Mouse (Mus musculus) neural tube, embryonic 11.5 days (tissue): ENCODE data around the gene Arhgef10l. TPM values are rescaled to one million over a fixed set of nuclear protein-coding genes. Genes with fewer than 3 reads are reported as not detected.
A peak's percentile ranks its signal among the peaks of the same experiment; 100 is the strongest.

Source experiments
- ATAC-seq: fragments of 200-750 bp; cut with Nextera tagmentation; 2 replicates; pipeline ENCODE4 v1.8.0; 2017; ENCODE audit warnings: moderate number of reproducible peaks, mild to moderate bottlenecking, moderate TSS enrichment, moderate library complexity; ENCODE audit not compliant: insufficient read depth, low FRiP score, low TSS enrichment
- DNase-seq: peaks from one replicate; pipeline ENCODE4 v3.0.0-alpha.2; 2015; ENCODE audit warnings: low spot score
- H3K27ac ChIP-seq: fragments of 300-500 bp; sonication (generic); 2 replicates; pipeline ENCODE4 v1.5.1; 2014; ENCODE audit warnings: low read depth, mild to moderate bottlenecking, low read length
- H3K27me3 ChIP-seq: fragments of 300-500 bp; sonication (generic); 2 replicates; pipeline ENCODE4 v1.6.1; 2014; ENCODE audit warnings: mild to moderate bottlenecking, low read length, mixed read lengths; ENCODE audit not compliant: control insufficient read depth, insufficient read depth
- H3K36me3 ChIP-seq: fragments of 300-500 bp; sonication (generic); 2 replicates; pipeline ENCODE4 v1.6.1; 2014; ENCODE audit warnings: mild to moderate bottlenecking, low read length, moderate library complexity, mixed read lengths; ENCODE audit not compliant: control insufficient read depth, insufficient read depth
- H3K4me1 ChIP-seq: fragments of 300-500 bp; sonication (generic); 2 replicates; pipeline ENCODE4 v1.6.1; 2014; ENCODE audit warnings: low read length, mixed read lengths; ENCODE audit not compliant: control insufficient read depth, insufficient read depth
- H3K4me2 ChIP-seq: fragments of 300-500 bp; sonication (generic); 2 replicates; pipeline ENCODE4 v1.6.1; 2014; ENCODE audit warnings: low read depth, mild to moderate bottlenecking, moderate library complexity
- H3K4me3 ChIP-seq: fragments of 300-500 bp; sonication (generic); 2 replicates; pipeline ENCODE4 v1.5.1; 2014; ENCODE audit warnings: low read depth, low read length
- H3K9ac ChIP-seq: fragments of 300-500 bp; sonication (generic); 2 replicates; pipeline ENCODE4 v1.6.1; 2014; ENCODE audit warnings: mild to moderate bottlenecking, low read length
- H3K9me3 ChIP-seq: fragments of 300-500 bp; sonication (generic); 2 replicates; pipeline ENCODE4 v1.6.1; 2016; ENCODE audit warnings: low read length; ENCODE audit not compliant: control insufficient read depth
- WGBS: fragments of 180-500 bp; shearing (Covaris S2); extraction: QIAGEN DNeasy Blood & Tissue Kit; methylation state at CpG from one replicate; pipeline ENCODE4 v1.1.7; 2014; 5-methylcytosine and 5-hydroxymethylcytosine counted together
- polyA plus RNA-seq: library from polyadenylated mRNA; unstranded; fragments of >200 nt; fragmentation: Nextera tagmentation; extraction: Ambion mirVana; gene quantifications from 2 replicates; pipeline ENCODE4 v1.2.1, GENCODE M21; 2014

The Arhgef10l gene
- polyA plus RNA-seq, 1 experiment from 2014 or later = 25.3 TPM

DNA sequence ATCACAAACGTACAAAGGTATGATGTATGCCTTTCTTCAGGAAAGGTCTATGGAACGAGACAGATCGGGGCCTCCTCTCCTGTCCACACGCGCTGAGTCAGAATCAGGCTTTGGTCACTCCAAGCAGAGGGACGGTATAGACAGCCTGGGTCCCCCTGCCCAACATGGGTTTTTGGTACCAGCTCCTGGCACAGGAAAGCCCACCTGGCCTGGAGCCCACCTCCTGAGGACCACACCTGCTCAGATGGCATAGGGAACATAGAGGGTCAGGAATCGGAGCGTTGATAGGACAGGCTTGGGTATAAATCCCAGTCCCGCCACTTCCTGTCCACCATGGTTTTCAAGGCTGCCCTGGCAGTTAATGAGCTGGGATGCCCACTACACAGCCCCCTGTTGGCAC lies 145.1 kb downstream of the Arhgef10l start:
- Histone ChIP-seq H3K4me3 (no peak overlapping the region), H3K4me2 (no peak overlapping the region), H3K27me3 (no peaks in the 10 kb centered on the region), H3K27ac (no peak overlapping the region), H3K36me3 (peaks cover 9% of the 10 kb centered on the region), H3K9ac (no peak overlapping the region), H3K4me1 (no peaks in the 10 kb centered on the region), H3K9me3 (no peaks in the 10 kb centered on the region)
- 95% methylated on average over 9 of the region's 9 CpGs for WGBS
- no peak for ATAC-seq
- no peak for DNase-seq

DNA sequence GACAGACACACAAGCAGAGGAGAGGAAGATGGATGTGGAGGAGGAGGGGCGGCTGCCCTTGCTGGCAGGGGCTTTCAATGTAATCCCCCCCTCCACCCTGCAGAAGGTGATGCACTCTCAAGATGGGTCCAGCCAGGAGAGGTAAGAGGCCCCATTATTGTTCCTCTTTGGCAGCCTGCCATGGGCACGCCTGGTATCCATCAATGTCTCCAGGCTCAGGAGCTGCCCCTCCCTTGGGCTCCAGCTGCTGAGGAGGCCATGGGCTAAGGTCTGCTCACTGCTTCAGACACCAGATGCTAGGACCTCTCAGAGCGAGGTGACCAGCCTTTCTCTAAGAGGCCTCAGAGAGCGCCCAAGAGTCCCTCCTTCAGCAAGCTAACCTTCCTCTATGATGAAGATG lies 152.0 kb downstream of the Arhgef10l start:
- no peak for DNase-seq
- H3K36me3 ChIP-seq = peaks cover 12% of the 10 kb centered on the region
- H3K4me1 ChIP-seq = no peaks in the 10 kb centered on the region

GRCm38 (mm10) chr4:140509856-140510255 lies 156.0 kb downstream of the Arhgef10l start:
- ATAC-seq (no peak), DNase-seq (no peak)
- no peak overlapping the region for H3K9ac ChIP-seq
- no peak overlapping the region for H3K4me2 ChIP-seq
- H3K4me3 ChIP-seq = no peak overlapping the region
- peaks cover 4% of the 10 kb centered on the region; the same call in 1 of the 2 replicates for H3K4me1 ChIP-seq
- H3K27ac ChIP-seq = no peak overlapping the region
- H3K9me3 ChIP-seq = no peaks in the 10 kb centered on the region
- peaks cover 3% of the 10 kb centered on the region for H3K36me3 ChIP-seq
- no peaks in the 10 kb centered on the region for H3K27me3 ChIP-seq

More for the DNA sequence above, 152.0 kb downstream of the Arhgef10l start:
- H3K9me3 ChIP-seq = no peaks in the 10 kb centered on the region
- WGBS = 88% methylated on average over 4 of the region's 4 CpGs
- H3K27ac ChIP-seq = no peak overlapping the region
- H3K4me3 ChIP-seq = no peak overlapping the region
- no peak overlapping the region for H3K4me2 ChIP-seq
- H3K9ac ChIP-seq = no peak overlapping the region
- no peak for ATAC-seq
- H3K27me3 ChIP-seq = no peaks in the 10 kb centered on the region

DNA sequence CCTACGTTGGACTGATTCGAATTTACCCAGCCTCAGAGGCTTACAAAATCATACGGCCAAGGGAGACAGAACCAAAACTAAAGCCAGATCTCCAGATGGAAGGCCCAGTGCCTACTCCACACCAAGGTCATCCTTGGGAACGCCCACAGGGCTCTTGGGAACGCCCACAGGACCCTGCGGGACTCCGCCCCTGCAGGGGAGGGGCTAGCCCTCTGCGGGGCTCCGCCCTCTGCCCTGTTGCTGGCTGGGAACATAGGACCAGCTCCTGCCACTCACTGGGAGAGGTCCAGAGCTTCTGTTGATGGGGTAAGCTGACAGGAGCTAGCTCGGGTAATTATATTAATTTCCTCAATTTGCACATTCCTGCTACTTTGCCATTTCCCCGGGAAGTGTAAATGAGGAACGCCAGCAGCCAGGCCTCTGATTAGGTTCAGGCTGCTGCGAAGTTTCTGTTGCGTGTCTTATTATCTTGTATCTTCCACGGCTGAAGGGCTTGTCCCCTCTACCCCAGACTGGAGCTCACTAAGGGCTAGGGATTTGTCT lies 158.6 kb downstream of the Arhgef10l start:
- H3K27ac ChIP-seq = no peak overlapping the region
- no peak overlapping the region for H3K9ac ChIP-seq
- DNase-seq (no peak), ATAC-seq (no peak)
- H3K36me3 ChIP-seq = no peaks in the 10 kb centered on the region
- WGBS = 41% methylated on average over 15 of the region's 15 CpGs
- H3K4me3 ChIP-seq = no peak overlapping the region
- no peak overlapping the region for H3K4me2 ChIP-seq
- H3K27me3 ChIP-seq = no peaks in the 10 kb centered on the region
- no peaks in the 10 kb centered on the region for H3K9me3 ChIP-seq
- peaks cover 4% of the 10 kb centered on the region; the same call in 1 of the 2 replicates for H3K4me1 ChIP-seq

DNA sequence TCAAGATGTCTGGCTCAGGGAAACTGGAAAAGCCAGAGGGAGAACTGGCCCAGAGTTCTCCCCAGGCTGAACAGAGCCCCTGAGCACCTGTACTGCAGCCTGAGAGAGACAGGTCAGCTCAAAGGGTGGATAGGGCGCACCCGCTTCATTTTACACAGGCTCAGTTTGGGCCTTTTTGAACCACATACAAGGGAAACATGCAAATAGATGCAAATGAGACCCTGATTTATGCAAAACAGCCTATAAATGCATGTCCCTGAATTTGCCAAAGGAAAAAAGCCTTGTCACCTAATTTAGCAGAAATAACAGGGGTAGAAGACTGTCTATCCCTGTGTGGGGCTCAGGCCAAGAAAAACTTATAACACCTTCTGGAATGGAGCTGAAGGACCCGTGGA lies 160.2 kb downstream of the Arhgef10l start:
- peaks cover 7% of the 10 kb centered on the region; the same call in 1 of the 2 replicates for H3K4me1 ChIP-seq
- no peaks in the 10 kb centered on the region for H3K27me3 ChIP-seq
- 88% methylated on average over 3 of the region's 3 CpGs for WGBS
- H3K4me2 ChIP-seq = no peak overlapping the region
- no peak overlapping the region for H3K4me3 ChIP-seq
- H3K9ac ChIP-seq = no peak overlapping the region
- ATAC-seq (no peak), DNase-seq (no peak)
- no peak overlapping the region for H3K27ac ChIP-seq
- H3K9me3 ChIP-seq = no peaks in the 10 kb centered on the region
- H3K36me3 ChIP-seq = no peaks in the 10 kb centered on the region

DNA sequence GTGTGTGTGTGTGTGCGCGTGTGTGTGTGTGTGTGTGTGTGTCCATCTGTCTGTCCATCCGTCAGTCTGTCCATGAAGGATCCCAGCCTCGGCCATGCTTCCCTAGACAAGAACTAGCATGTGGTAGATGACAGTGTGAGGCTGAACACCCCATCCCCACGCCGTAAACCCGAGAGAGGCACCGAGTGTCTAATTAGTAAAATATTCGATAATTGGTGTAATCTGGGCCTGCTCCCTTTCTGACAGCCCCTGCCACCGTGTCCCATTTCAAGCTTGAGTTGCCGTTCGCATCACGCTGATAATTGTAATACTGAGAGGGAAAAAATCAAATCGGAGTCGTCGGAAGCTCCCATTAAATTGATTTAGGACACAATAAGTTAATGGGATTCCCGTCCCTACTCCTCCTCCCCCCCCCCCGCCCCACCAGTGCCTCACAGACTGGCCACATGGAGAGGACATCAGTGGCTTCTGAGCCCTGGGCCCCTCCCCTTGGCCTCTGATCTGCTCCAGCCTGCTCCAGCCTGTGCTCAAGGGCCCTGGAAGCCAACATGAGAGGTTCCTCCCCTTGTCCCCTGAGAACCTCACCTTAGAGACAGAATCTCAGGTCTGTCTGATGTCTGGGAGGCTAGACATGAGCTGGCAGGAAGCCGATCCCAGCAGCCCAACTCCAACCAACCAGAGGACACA lies 160.7 kb downstream of the Arhgef10l start:
- H3K9ac ChIP-seq = no peak overlapping the region
- WGBS = 55% methylated on average over 18 of the region's 19 CpGs
- H3K27ac ChIP-seq = no peak overlapping the region
- ATAC-seq = peak; percentile 35; the same call in 1 of the 2 replicates
- H3K36me3 ChIP-seq = no peaks in the 10 kb centered on the region
- H3K4me2 ChIP-seq = no peak overlapping the region
- peaks cover 7% of the 10 kb centered on the region; the same call in 1 of the 2 replicates for H3K4me1 ChIP-seq
- no peaks in the 10 kb centered on the region for H3K27me3 ChIP-seq
- DNase-seq = no peak
- no peak overlapping the region for H3K4me3 ChIP-seq
- H3K9me3 ChIP-seq = no peaks in the 10 kb centered on the region

DNA sequence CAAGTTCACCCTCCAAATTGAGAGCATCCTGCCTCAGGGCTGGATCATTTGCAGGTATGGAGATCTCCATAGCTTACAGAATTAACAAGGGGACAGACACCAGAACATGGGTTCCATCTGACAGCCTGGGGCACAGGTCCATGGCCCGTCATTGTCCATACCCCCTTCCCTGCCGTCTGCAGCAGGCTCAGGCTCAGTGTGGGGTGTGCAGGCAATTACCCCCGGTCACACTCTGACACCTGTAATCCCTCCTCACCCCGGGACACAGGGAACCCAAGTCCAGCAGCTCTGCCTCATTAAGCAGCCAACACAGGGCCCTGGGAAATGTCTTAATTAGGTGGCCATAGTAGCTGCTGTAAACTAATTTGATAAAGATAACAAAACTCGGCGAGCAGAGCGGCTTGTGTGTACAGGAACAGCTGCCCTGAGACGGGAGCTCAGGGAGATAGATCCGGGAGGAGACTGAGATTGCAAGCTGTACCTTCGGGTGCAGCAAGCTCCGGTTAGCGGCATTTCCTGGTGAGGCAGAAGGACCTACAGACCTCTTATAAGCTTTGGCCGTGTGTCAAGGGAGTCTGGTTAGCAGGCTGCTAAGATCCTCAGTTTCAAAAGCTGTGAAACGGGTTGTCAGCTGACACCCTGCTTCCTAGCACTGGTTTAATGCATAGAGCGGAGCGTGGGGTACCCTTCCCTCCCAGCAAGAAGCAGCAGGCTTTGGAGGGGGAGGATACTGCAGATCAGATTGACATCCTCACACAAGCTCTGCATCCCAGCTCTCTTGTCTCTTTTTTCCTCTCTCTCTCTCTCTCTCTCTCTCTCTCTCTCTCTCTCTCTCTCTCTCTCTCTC lies 161.5 kb downstream of the Arhgef10l start:
- Histone ChIP-seq H3K9ac (no peak overlapping the region), H3K27me3 (no peaks in the 10 kb centered on the region), H3K4me2 (no peak overlapping the region), H3K27ac (no peak overlapping the region), H3K9me3 (no peaks in the 10 kb centered on the region), H3K36me3 (no peaks in the 10 kb centered on the region), H3K4me3 (no peak overlapping the region), H3K4me1 (peaks cover 7% of the 10 kb centered on the region; the same call in 1 of the 2 replicates)
- DNase-seq (no peak), ATAC-seq (no peak)
- 39% methylated on average over 16 of the region's 16 CpGs for WGBS

GRCm38 (mm10) chr4:140500766-140501165 lies 165.0 kb downstream of the Arhgef10l start:
- Histone ChIP-seq H3K9me3 (no peaks in the 10 kb centered on the region), H3K4me3 (no peak overlapping the region), H3K4me2 (no peak overlapping the region), H3K27ac (no peak overlapping the region), H3K4me1 (peaks cover 20% of the 10 kb centered on the region; the same call in 1 of the 2 replicates), H3K9ac (no peak overlapping the region), H3K27me3 (no peaks in the 10 kb centered on the region), H3K36me3 (no peaks in the 10 kb centered on the region)
- ATAC-seq = no peak
- no peak for DNase-seq
- 58% methylated on average over 7 of the region's 7 CpGs for WGBS
